Comparison of ENCODE assay signal across 22 mouse cellular contexts in genomic region chr8:102118657-102119056, GRCm38 (mm10).
DNase-seq lines count a peak whose midpoint lies in the region; ATAC-seq and TF ChIP-seq lines count a peak whose summit lies in the region.
"Had no signal": no experiment of that assay in that cellular context is flagged by ENCODE, and none has a peak within 500 bp of the region (broad histone marks: within the 10 kb centered on the region; RNA-seq: fewer than 3 reads in every experiment).

No protein-coding gene starts in this region.

- H3K4me1 ChIP-seq in embryonic facial prominence, embryonic 14.5 days (ENCODE audit: control insufficient read depth, insufficient read depth, low read length), result no peaks in the 10 kb centered on the region
- H3K4me1 ChIP-seq in embryonic facial prominence, embryonic 10.5 days, result no peaks in the 10 kb centered on the region
- no peaks in the 10 kb centered on the region for H3K4me1 ChIP-seq in limb, embryonic 14.5 days (ENCODE audit: control insufficient read depth, insufficient read depth, low read length)
- no peaks in the 10 kb centered on the region for H3K4me1 ChIP-seq in limb, embryonic 10.5 days

- no peaks in the 10 kb centered on the region for H3K9me3 ChIP-seq in embryonic facial prominence, embryonic 14.5 days (ENCODE audit: control insufficient read depth, low read length)
- no peaks in the 10 kb centered on the region for H3K9me3 ChIP-seq in embryonic facial prominence, embryonic 10.5 days
- no peaks in the 10 kb centered on the region for H3K9me3 ChIP-seq in limb, embryonic 14.5 days (ENCODE audit: control insufficient read depth, low read length)
- no peaks in the 10 kb centered on the region for H3K9me3 ChIP-seq in limb, embryonic 10.5 days (replicated peaks)
- H3K9me3 ChIP-seq: G1E had no signal

- H3K27ac ChIP-seq in embryonic facial prominence, embryonic 14.5 days (replicated peaks; ENCODE audit: low read depth, low read length), result no peak overlapping the region
- no peak overlapping the region for H3K27ac ChIP-seq in embryonic facial prominence, embryonic 10.5 days (replicated peaks)
- no peak overlapping the region for H3K27ac ChIP-seq in limb, embryonic 14.5 days (replicated peaks; ENCODE audit: low read depth, low read length)
- no peak overlapping the region for H3K27ac ChIP-seq in limb, embryonic 10.5 days

- H3K4me2 ChIP-seq in embryonic facial prominence, embryonic 14.5 days (ENCODE audit: low read depth, low read length), result no peak overlapping the region
- no peak overlapping the region for H3K4me2 ChIP-seq in limb, embryonic 14.5 days (replicated peaks; ENCODE audit: low read depth, low read length, severe bottlenecking)

- WGBS in embryonic facial prominence, embryonic 14.5 days, result 75% methylated on average over 4 of the region's 4 CpGs
- WGBS in embryonic facial prominence, embryonic 10.5 days, result 89% methylated on average over 4 of the region's 4 CpGs
- WGBS in limb, embryonic 14.5 days, result 65% methylated on average over 4 of the region's 4 CpGs
- 87% methylated on average over 4 of the region's 4 CpGs for WGBS in limb, embryonic 10.5 days

- peak; percentile 24 for DNase-seq in embryonic facial prominence, embryonic 14.5 days (ENCODE audit: low spot score)
- DNase-seq in embryonic facial prominence, embryonic 10.5 days (ENCODE audit: low spot score), result no peak
- DNase-seq in limb, embryonic 14.5 days (ENCODE audit: low spot score), result peak; percentile 8
- DNase-seq in limb, embryonic 10.5 days (ENCODE audit: low spot score), result no peak
- DNase-seq in fat pad, adult 2 months (ENCODE audit: extremely low read depth, low read depth, low spot score), result peak; percentile 70
- peak; percentile 57 for DNase-seq in gonadal fat pad, adult 2 months (ENCODE audit: low read depth)
- DNase-seq in retina, embryonic 14.5 days (ENCODE audit: low spot score), result no peak
- DNase-seq: adrenal gland, adult 2 months; adrenal gland, adult 8-10 months; adrenal gland, postnatal 10 days; adrenal gland, postnatal 14 days; adrenal gland, postnatal 25 days; adrenal gland, postnatal 36 days; B cell, adult 2 months; cerebellum, adult 11 months; cerebellum, adult 11-12 months had no signal

- no peak for TF ChIP-seq POLR2A in limb, embryonic 14.5 days (IDR thresholded peaks at IDR 0.05; ENCODE audit: borderline replicate concordance, extremely low read depth, insufficient read depth, insufficient read length)

- no peak overlapping the region for H3K4me3 ChIP-seq in embryonic facial prominence, embryonic 14.5 days (ENCODE audit: low read depth, low read length)
- no peak overlapping the region for H3K4me3 ChIP-seq in embryonic facial prominence, embryonic 10.5 days
- H3K4me3 ChIP-seq in limb, embryonic 14.5 days (replicated peaks; ENCODE audit: low read length), result no peak overlapping the region
- H3K4me3 ChIP-seq in limb, embryonic 10.5 days, result no peak overlapping the region

- H3K27me3 ChIP-seq in embryonic facial prominence, embryonic 14.5 days (replicated peaks; ENCODE audit: control insufficient read depth, insufficient read depth, low read length), result no peaks in the 10 kb centered on the region
- H3K27me3 ChIP-seq in embryonic facial prominence, embryonic 10.5 days (replicated peaks; ENCODE audit: low read depth, poor library complexity, severe bottlenecking), result no peaks in the 10 kb centered on the region
- no peaks in the 10 kb centered on the region for H3K27me3 ChIP-seq in limb, embryonic 14.5 days (ENCODE audit: control insufficient read depth, insufficient read depth, low read length)
- no peaks in the 10 kb centered on the region for H3K27me3 ChIP-seq in limb, embryonic 10.5 days (ENCODE audit: low read depth, poor library complexity, severe bottlenecking)
- H3K27me3 ChIP-seq: CH12.LX, Patski had no signal

- no peak overlapping the region for H3K9ac ChIP-seq in embryonic facial prominence, embryonic 14.5 days (ENCODE audit: low read depth, low read length)
- no peak overlapping the region for H3K9ac ChIP-seq in limb, embryonic 14.5 days (ENCODE audit: low read depth, low read length, severe bottlenecking)

- H3K36me3 ChIP-seq in embryonic facial prominence, embryonic 14.5 days (ENCODE audit: control insufficient read depth, insufficient read depth, low read length), result no peaks in the 10 kb centered on the region
- H3K36me3 ChIP-seq in embryonic facial prominence, embryonic 10.5 days (replicated peaks), result no peaks in the 10 kb centered on the region
- no peaks in the 10 kb centered on the region for H3K36me3 ChIP-seq in limb, embryonic 14.5 days (ENCODE audit: control insufficient read depth, insufficient read depth, low read length)
- H3K36me3 ChIP-seq in limb, embryonic 10.5 days, result no peaks in the 10 kb centered on the region
- H3K36me3 ChIP-seq: G1E had no signal

- no peak for ATAC-seq in embryonic facial prominence, embryonic 14.5 days (ENCODE audit: low read depth)
- ATAC-seq in limb, embryonic 14.5 days (ENCODE audit: low FRiP score, low read depth), result no peak
- no peak for ATAC-seq in granulocyte monocyte progenitor cell, adult 5-6 weeks (replicated peaks; ENCODE audit: poor library complexity, severe bottlenecking)
- ATAC-seq: activated CD4-positive, CD25-positive, alpha-beta regulatory T cell, adult 4 months; CD4-positive, CD25-positive, alpha-beta regulatory T cell, adult 4 months; Patski had no signal

Comparison
In these comparisons a context has a peak if more than half of its experiments do, and no peak if none do; other contexts are left out.
1. DNase-seq: peak in embryonic facial prominence, embryonic 14.5 days (single experiment), limb, embryonic 14.5 days (single experiment), fat pad, adult 2 months (single experiment) and gonadal fat pad, adult 2 months (single experiment); none in embryonic facial prominence, embryonic 10.5 days (single experiment), limb, embryonic 10.5 days (single experiment) and retina, embryonic 14.5 days (single experiment).